Mouse (Mus musculus) midbrain, embryonic 16.5 days (tissue): ENCODE measurements around the gene Nrxn2. TPM values are rescaled to one million over a fixed set of nuclear protein-coding genes. Genes with fewer than 3 reads are reported as not detected.

Experiments
- ATAC-seq: fragments of 200-750 bp; cut with Nextera tagmentation; 2 replicates; pipeline ENCODE4 v1.8.0; 2017; ENCODE audit warnings: moderate TSS enrichment
- H3K27ac ChIP-seq: fragments of 300-500 bp; sonication (generic); 2 replicates; pipeline ENCODE4 v1.5.1; 2014; ENCODE audit warnings: mild to moderate bottlenecking, low read length, mixed read lengths
- H3K27me3 ChIP-seq: fragments of 300-500 bp; sonication (generic); 2 replicates; pipeline ENCODE4 v1.6.1; 2014; ENCODE audit warnings: low read depth, low read length, mixed read lengths; ENCODE audit not compliant: control insufficient read depth, insufficient read depth
- H3K36me3 ChIP-seq: fragments of 300-500 bp; sonication (generic); 2 replicates; pipeline ENCODE4 v1.6.1; 2014; ENCODE audit warnings: mild to moderate bottlenecking, low read length, moderate library complexity, mixed read lengths; ENCODE audit not compliant: control insufficient read depth, insufficient read depth
- H3K4me1 ChIP-seq: fragments of 300-500 bp; sonication (generic); 2 replicates; pipeline ENCODE4 v1.6.1; 2014; ENCODE audit warnings: mild to moderate bottlenecking, low read length, mixed read lengths; ENCODE audit not compliant: control insufficient read depth, insufficient read depth
- H3K4me2 ChIP-seq: fragments of 300-500 bp; sonication (generic); 2 replicates; pipeline ENCODE4 v1.6.1; 2014; ENCODE audit warnings: mild to moderate bottlenecking, low read length, mixed read lengths
- H3K4me3 ChIP-seq: fragments of 300-500 bp; sonication (generic); 2 replicates; pipeline ENCODE4 v1.5.1; 2014; ENCODE audit warnings: low read depth, mild to moderate bottlenecking, low read length, moderate library complexity, mixed read lengths
- H3K9ac ChIP-seq: fragments of 300-500 bp; sonication (generic); 2 replicates; pipeline ENCODE4 v1.6.1; 2014; ENCODE audit warnings: low read depth, low read length, mixed read lengths
- H3K9me3 ChIP-seq: fragments of 300-500 bp; sonication (generic); replicated peaks from 2 replicates; pipeline ENCODE4 v1.6.1; 2014; ENCODE audit warnings: mild to moderate bottlenecking, low read length, mixed read lengths; ENCODE audit not compliant: control insufficient read depth, poor library complexity, severe bottlenecking
- WGBS: fragments of 180-500 bp; shearing (Covaris S2); extraction: QIAGEN DNeasy Blood & Tissue Kit; methylation state at CpG from one replicate; pipeline ENCODE4 v1.1.7; 2014; 5-methylcytosine and 5-hydroxymethylcytosine counted together
- polyA plus RNA-seq: library from polyadenylated mRNA; unstranded; fragments of >200 nt; fragmentation: Nextera tagmentation; extraction: Ambion mirVana; gene quantifications from 2 replicates; pipeline ENCODE4 v1.2.1, GENCODE M21; 2015

The Nrxn2 gene
- polyA plus RNA-seq, 1 experiment from 2014 or later, result 37.5 TPM

- Histone ChIP-seq H3K4me3 (no peak overlapping the region), H3K9ac (no peak overlapping the region), H3K27ac (no peak overlapping the region), H3K36me3 (peaks cover 48% of the 10 kb centered on the region), H3K9me3 (no peaks in the 10 kb centered on the region), H3K4me1 (no peaks in the 10 kb centered on the region), H3K27me3 (no peaks in the 10 kb centered on the region), H3K4me2 (no peak overlapping the region)
- WGBS, result 47% methylated on average over 11 of the region's 11 CpGs
- ATAC-seq, result no peak
Measured at GRCm38 (mm10) chr19:6377327-6378040, 41.0 kb upstream of the Nrxn2 start.

- H3K9me3 ChIP-seq, result no peaks in the 10 kb centered on the region
- no peak overlapping the region for H3K9ac ChIP-seq
- no peaks in the 10 kb centered on the region for H3K27me3 ChIP-seq
- WGBS, result 96% methylated on average over 9 of the region's 9 CpGs
- ATAC-seq, result no peak
- H3K36me3 ChIP-seq, result peaks cover 23% of the 10 kb centered on the region
- no peak overlapping the region for H3K27ac ChIP-seq
- no peak overlapping the region for H3K4me2 ChIP-seq
- no peak overlapping the region for H3K4me3 ChIP-seq
- no peaks in the 10 kb centered on the region; the same call in 1 of the 2 replicates for H3K4me1 ChIP-seq
Measured at GRCm38 (mm10) chr19:6380411-6381166, 37.9 kb upstream of the Nrxn2 start.

- H3K4me2 ChIP-seq, result no peak overlapping the region
- no peaks in the 10 kb centered on the region for H3K27me3 ChIP-seq
- H3K9me3 ChIP-seq, result no peaks in the 10 kb centered on the region
- peaks cover 17% of the 10 kb centered on the region for H3K36me3 ChIP-seq
- 93% methylated on average over 5 of the region's 5 CpGs for WGBS
- H3K9ac ChIP-seq, result no peak overlapping the region
- no peak overlapping the region for H3K4me3 ChIP-seq
- H3K4me1 ChIP-seq, result no peaks in the 10 kb centered on the region; the same call in 1 of the 2 replicates
- no peak for ATAC-seq
- no peak overlapping the region for H3K27ac ChIP-seq
Measured at GRCm38 (mm10) chr19:6381238-6381637, 37.3 kb upstream of the Nrxn2 start.

GRCm38 (mm10) chr19:6382323-6382924 is 36.1 kb upstream of the Nrxn2 start:
- no peak for ATAC-seq
- Histone ChIP-seq H3K27me3 (no peaks in the 10 kb centered on the region), H3K4me3 (no peak overlapping the region), H3K27ac (no peak overlapping the region), H3K4me2 (no peak overlapping the region), H3K9ac (no peak overlapping the region), H3K36me3 (0 out of 2 replicates have a peak, but pooled peaks cover 5% of the 10 kb centered on the region), H3K4me1 (no peaks in the 10 kb centered on the region; the same call in 1 of the 2 replicates), H3K9me3 (no peaks in the 10 kb centered on the region)
- WGBS, result 82% methylated on average over 4 of the region's 4 CpGs

GRCm38 (mm10) chr19:6383470-6383869 is 35.1 kb upstream of the Nrxn2 start:
- no peaks in the 10 kb centered on the region for H3K36me3 ChIP-seq
- H3K27ac ChIP-seq, result no peak overlapping the region
- whole genome bisulfite sequencing, result 42% methylated on average over 5 of the region's 5 CpGs
- H3K27me3 ChIP-seq, result no peaks in the 10 kb centered on the region
- H3K9ac ChIP-seq, result no peak overlapping the region
- H3K9me3 ChIP-seq, result no peaks in the 10 kb centered on the region
- no peak overlapping the region for H3K4me3 ChIP-seq
- no peaks in the 10 kb centered on the region; the same call in 1 of the 2 replicates for H3K4me1 ChIP-seq
- ATAC-seq, result no peak
- no peak overlapping the region for H3K4me2 ChIP-seq

- Histone ChIP-seq H3K36me3 (no peaks in the 10 kb centered on the region), H3K27me3 (no peaks in the 10 kb centered on the region), H3K4me1 (no peaks in the 10 kb centered on the region; the same call in 1 of the 2 replicates), H3K4me2 (no peak within 1 kb of the TSS), H3K9ac (no peak within 1 kb of the TSS; the same call in 1 of the 2 replicates), H3K9me3 (no peaks in the 10 kb centered on the region), H3K4me3 (no peak within 1 kb of the TSS), H3K27ac (no peak within 1 kb of the TSS)
- ATAC-seq, result no peak
- 10% methylated on average over 7 of the region's 7 CpGs for WGBS
Measured at GRCm38 (mm10) chr19:6384128-6384527, 34.4 kb upstream of the Nrxn2 start, which contains the start of gene Pygm. TSS of gene Pygm (plus strand) at chr19:6384399.

- Histone ChIP-seq H3K4me2 (no peak overlapping the region), H3K4me1 (peaks cover 7% of the 10 kb centered on the region), H3K36me3 (no peaks in the 10 kb centered on the region), H3K9me3 (no peaks in the 10 kb centered on the region), H3K27me3 (no peaks in the 10 kb centered on the region), H3K4me3 (no peak overlapping the region), H3K27ac (no peak overlapping the region), H3K9ac (no peak overlapping the region)
- ATAC-seq, result no peak
- WGBS, result 87% methylated on average over 11 of the region's 11 CpGs
Measured at GRCm38 (mm10) chr19:6384954-6385353, 33.6 kb upstream of the Nrxn2 start.

- ATAC-seq, result no peak
- Histone ChIP-seq H3K4me1 (peaks cover 8% of the 10 kb centered on the region), H3K9ac (no peak overlapping the region), H3K27ac (no peak overlapping the region), H3K36me3 (no peaks in the 10 kb centered on the region), H3K4me3 (no peak overlapping the region), H3K4me2 (no peak overlapping the region), H3K9me3 (no peaks in the 10 kb centered on the region), H3K27me3 (no peaks in the 10 kb centered on the region)
- WGBS, result 83% methylated on average over 5 of the region's 5 CpGs
Measured at GRCm38 (mm10) chr19:6385419-6385818, 33.1 kb upstream of the Nrxn2 start.

GRCm38 (mm10) chr19:6385821-6386220 is 32.7 kb upstream of the Nrxn2 start:
- no peaks in the 10 kb centered on the region for H3K36me3 ChIP-seq
- H3K4me1 ChIP-seq, result peaks cover 8% of the 10 kb centered on the region
- no peak overlapping the region for H3K27ac ChIP-seq
- WGBS, result 89% methylated on average over 7 of the region's 7 CpGs
- ATAC-seq, result no peak
- H3K4me3 ChIP-seq, result no peak overlapping the region
- no peak overlapping the region for H3K9ac ChIP-seq
- H3K27me3 ChIP-seq, result no peaks in the 10 kb centered on the region
- no peak overlapping the region for H3K4me2 ChIP-seq
- no peaks in the 10 kb centered on the region for H3K9me3 ChIP-seq
